Mouse (Mus musculus): ENCODE results near the gene Laptm5. TPM values are rescaled to one million over a fixed set of nuclear protein-coding genes. Genes with fewer than 3 reads are reported as not detected.

Laptm5 gene
- total and polyA plus RNA-seq, 3 experiments, result 101 to 696 (median 234) TPM

- TF ChIP-seq GATA1 (IDR thresholded peaks at IDR 0.05; ENCODE audit: low read depth, low read length), result no peak
- TF ChIP-seq MYC (IDR thresholded peaks at IDR 0.05; ENCODE audit: low read depth, low read length), result no peak
- no peak for TF ChIP-seq CHD2 (IDR thresholded peaks at IDR 0.05; ENCODE audit: low read length)
- no peak for TF ChIP-seq GABPA (IDR thresholded peaks at IDR 0.05; ENCODE audit: low read depth, low read length)
- no peak for DNase-seq (ENCODE audit: low read depth, low spot score)
- Histone ChIP-seq H3K27me3 (ENCODE audit: control insufficient read depth in 1 of 2, insufficient read depth in 2 of 2, low read length in 2 of 2) (no peaks in the 10 kb centered on the region), H3K27ac (ENCODE audit: control insufficient read depth, low read depth, low read length) (no peak overlapping the region), H3K4me1 (ENCODE audit: control insufficient read depth in 1 of 2, insufficient read depth in 2 of 2, low read length in 2 of 2) (no peaks in the 10 kb centered on the region), H3K9me3 (replicated peaks; ENCODE audit: insufficient read depth, low read length) (no peaks in the 10 kb centered on the region), H3K36me3 (ENCODE audit: control insufficient read depth in 1 of 2, insufficient read depth in 2 of 2, low read length in 2 of 2) (no peaks in the 10 kb centered on the region), H3K4me3 (ENCODE audit: control insufficient read depth in 1 of 2, insufficient read depth in 1 of 2, low read depth in 2 of 2, low read length in 2 of 2) (no peak overlapping the region), H3K79me2 (ENCODE audit: control insufficient read depth, insufficient read depth, low read length, poor library complexity) (no peaks in the 10 kb centered on the region), H3K9ac (ENCODE audit: control insufficient read depth, low read depth, low read length, poor library complexity, severe bottlenecking) (no peak overlapping the region)
These were observed 66.1 kb downstream of the Laptm5 start for GRCm38 (mm10) chr4:130978981-130979380.

- Histone ChIP-seq H3K9me3 (replicated peaks; ENCODE audit: insufficient read depth, low read length) (no peaks in the 10 kb centered on the region), H3K36me3 (ENCODE audit: control insufficient read depth in 1 of 2, insufficient read depth in 2 of 2, low read length in 2 of 2) (no peaks in the 10 kb centered on the region), H3K27me3 (ENCODE audit: control insufficient read depth in 1 of 2, insufficient read depth in 2 of 2, low read length in 2 of 2) (no peaks in the 10 kb centered on the region), H3K27ac (ENCODE audit: control insufficient read depth, low read depth, low read length) (no peak overlapping the region), H3K9ac (ENCODE audit: control insufficient read depth, low read depth, low read length, poor library complexity, severe bottlenecking) (no peak overlapping the region), H3K4me3 (ENCODE audit: control insufficient read depth in 1 of 2, insufficient read depth in 1 of 2, low read depth in 2 of 2, low read length in 2 of 2) (no peak overlapping the region), H3K79me2 (ENCODE audit: control insufficient read depth, insufficient read depth, low read length, poor library complexity) (no peaks in the 10 kb centered on the region), H3K4me1 (ENCODE audit: control insufficient read depth in 1 of 2, insufficient read depth in 2 of 2, low read length in 2 of 2) (no peaks in the 10 kb centered on the region)
- no peak for TF ChIP-seq RAD21 (IDR thresholded peaks at IDR 0.05; ENCODE audit: low read depth, low read length)
- no peak for TF ChIP-seq BHLHE40 (IDR thresholded peaks at IDR 0.05; ENCODE audit: borderline replicate concordance, low read depth, low read length)
- TF ChIP-seq USF1 (IDR thresholded peaks at IDR 0.05; ENCODE audit: low read depth, low read length), result no peak
- TF ChIP-seq TAL1 (IDR thresholded peaks at IDR 0.05; ENCODE audit: low read length), result no peak
- no peak for DNase-seq (ENCODE audit: low read depth, low spot score)
These were observed 71.7 kb downstream of the Laptm5 start for GRCm38 (mm10) chr4:130984416-130985182.

Other genes starting within 250 kb of the Laptm5 start
- gene Pum1, start 249.8 kb upstream of the Laptm5 start, total RNA-seq (2012; rRNA removed), result 31.9 and 35.8 TPM in 2 replicates
- 10 to 100 TPM; 36.1 to 46.2 TPM for gene Pum1, start 249.8 kb upstream of the Laptm5 start, polyA plus RNA-seq (2012; ENCODE audit: insufficient read depth in 1 of 2, insufficient read length in 2 of 2, low read depth in 1 of 2, low replicate concordance in 2 of 2, missing spikeins in 1 of 2)
- 0.46 and 0.62 TPM in 2 replicates for gene Sdc3, start 120.6 kb upstream of the Laptm5 start, total RNA-seq (2012; rRNA removed)
- 1 to 10 TPM in 1 of 2 experiments, not detected in 1; 6.7 TPM for gene Sdc3, start 120.6 kb upstream of the Laptm5 start, polyA plus RNA-seq (2012; ENCODE audit: insufficient read depth in 1 of 2, insufficient read length in 2 of 2, low read depth in 1 of 2, low replicate concordance in 2 of 2, missing spikeins in 1 of 2)
- not detected in 2 replicates for gene Matn1, start 31.3 kb downstream of the Laptm5 start, total RNA-seq (2012; rRNA removed)
- not detected for gene Matn1, start 31.3 kb downstream of the Laptm5 start, polyA plus RNA-seq (2012; ENCODE audit: insufficient read depth in 1 of 2, insufficient read length in 2 of 2, low read depth in 1 of 2, low replicate concordance in 2 of 2, missing spikeins in 1 of 2)

Data from MEL (cell line).